Mouse (Mus musculus): Measurements from ENCODE around the gene Hs6st1. TPM values are rescaled to one million over a fixed set of nuclear protein-coding genes. Genes with fewer than 3 reads are reported as not detected.

Gene Hs6st1
- polyA plus RNA-seq, 1 experiment from 2014 or later = 4.8 TPM

- peak; percentile 34; the same call in 1 of the 2 replicates for ATAC-seq (ENCODE audit: insufficient read depth, low FRiP score)
- no peaks in the 10 kb centered on the region for H3K36me3 ChIP-seq (ENCODE audit: control insufficient read depth, insufficient read depth, low read length)
- peak overlapping the region; percentile 89 for H3K9ac ChIP-seq (ENCODE audit: low read length)
- H3K4me2 ChIP-seq (ENCODE audit: low read depth, low read length) = peak overlapping the region; percentile 95
- H3K4me1 ChIP-seq (ENCODE audit: control insufficient read depth, insufficient read depth, low read length) = peaks cover 51% of the 10 kb centered on the region
- peak overlapping the region; percentile 88 for H3K27ac ChIP-seq (ENCODE audit: low read length)
- no peaks in the 10 kb centered on the region for H3K27me3 ChIP-seq (ENCODE audit: control insufficient read depth, insufficient read depth, low read length)
- 2% methylated on average over 13 of the region's 13 CpGs for WGBS
- H3K9me3 ChIP-seq (replicated peaks; ENCODE audit: control insufficient read depth, low read length) = no peaks in the 10 kb centered on the region
- H3K4me3 ChIP-seq (replicated peaks; ENCODE audit: low read length) = peak overlapping the region; percentile 80
These were observed 1.1 kb downstream of the Hs6st1 start for GRCm38 (mm10) chr1:36069291-36069771.

GRCm38 (mm10) chr1:36070190-36070589 is 2.0 kb downstream of the Hs6st1 start:
- H3K4me2 ChIP-seq (ENCODE audit: low read depth, low read length) = peak overlapping the region; percentile 95
- H3K27ac ChIP-seq (ENCODE audit: low read length) = peak overlapping the region; percentile 88
- WGBS = 52% methylated on average over 6 of the region's 6 CpGs
- peak overlapping the region; percentile 89 for H3K9ac ChIP-seq (ENCODE audit: low read length)
- H3K27me3 ChIP-seq (ENCODE audit: control insufficient read depth, insufficient read depth, low read length) = no peaks in the 10 kb centered on the region
- no peak for ATAC-seq (ENCODE audit: insufficient read depth, low FRiP score)
- no peaks in the 10 kb centered on the region for H3K9me3 ChIP-seq (replicated peaks; ENCODE audit: control insufficient read depth, low read length)
- peaks cover 52% of the 10 kb centered on the region for H3K4me1 ChIP-seq (ENCODE audit: control insufficient read depth, insufficient read depth, low read length)
- peak overlapping the region; percentile 80 for H3K4me3 ChIP-seq (replicated peaks; ENCODE audit: low read length)
- no peaks in the 10 kb centered on the region for H3K36me3 ChIP-seq (ENCODE audit: control insufficient read depth, insufficient read depth, low read length)

- H3K4me1 ChIP-seq (ENCODE audit: control insufficient read depth, insufficient read depth, low read length) = peaks cover 54% of the 10 kb centered on the region
- peak overlapping the region; percentile 95 for H3K4me2 ChIP-seq (ENCODE audit: low read depth, low read length)
These were observed 2.5 kb downstream of the Hs6st1 start for GRCm38 (mm10) chr1:36070740-36071139.

GRCm38 (mm10) chr1:36071176-36071575 is 3.0 kb downstream of the Hs6st1 start:
- H3K36me3 ChIP-seq (ENCODE audit: control insufficient read depth, insufficient read depth, low read length) = no peaks in the 10 kb centered on the region
- H3K9me3 ChIP-seq (replicated peaks; ENCODE audit: control insufficient read depth, low read length) = no peaks in the 10 kb centered on the region
- peaks cover 58% of the 10 kb centered on the region for H3K4me1 ChIP-seq (ENCODE audit: control insufficient read depth, insufficient read depth, low read length)
- 44% methylated on average over 7 of the region's 7 CpGs for WGBS
- peak overlapping the region; percentile 80 for H3K4me3 ChIP-seq (replicated peaks; ENCODE audit: low read length)
- peak overlapping the region; percentile 95 for H3K4me2 ChIP-seq (ENCODE audit: low read depth, low read length)
- no peak overlapping the region for H3K9ac ChIP-seq (ENCODE audit: low read length)
- no peak for ATAC-seq (ENCODE audit: insufficient read depth, low FRiP score)
- H3K27ac ChIP-seq (ENCODE audit: low read length) = no peak overlapping the region
- no peaks in the 10 kb centered on the region for H3K27me3 ChIP-seq (ENCODE audit: control insufficient read depth, insufficient read depth, low read length)

More at GRCm38 (mm10) chr1:36070740-36071139, 2.5 kb downstream of the Hs6st1 start:
- Histone ChIP-seq H3K27ac (ENCODE audit: low read length) (peak overlapping the region; percentile 88; the same call in 1 of the 2 replicates), H3K9me3 (replicated peaks; ENCODE audit: control insufficient read depth, low read length) (no peaks in the 10 kb centered on the region), H3K36me3 (ENCODE audit: control insufficient read depth, insufficient read depth, low read length) (no peaks in the 10 kb centered on the region), H3K4me3 (replicated peaks; ENCODE audit: low read length) (peak overlapping the region; percentile 80), H3K9ac (ENCODE audit: low read length) (peak overlapping the region; percentile 89), H3K27me3 (ENCODE audit: control insufficient read depth, insufficient read depth, low read length) (no peaks in the 10 kb centered on the region)
- no peak for ATAC-seq (ENCODE audit: insufficient read depth, low FRiP score)
- WGBS = 49% methylated on average over 3 of the region's 3 CpGs

- Histone ChIP-seq H3K9ac (ENCODE audit: low read length) (no peak overlapping the region), H3K4me2 (ENCODE audit: low read depth, low read length) (peak overlapping the region; percentile 95), H3K4me3 (replicated peaks; ENCODE audit: low read length) (peak overlapping the region; percentile 80), H3K9me3 (replicated peaks; ENCODE audit: control insufficient read depth, low read length) (no peaks in the 10 kb centered on the region), H3K4me1 (ENCODE audit: control insufficient read depth, insufficient read depth, low read length) (peaks cover 60% of the 10 kb centered on the region), H3K27me3 (ENCODE audit: control insufficient read depth, insufficient read depth, low read length) (no peaks in the 10 kb centered on the region), H3K36me3 (ENCODE audit: control insufficient read depth, insufficient read depth, low read length) (no peaks in the 10 kb centered on the region), H3K27ac (ENCODE audit: low read length) (no peak overlapping the region)
- no peak for ATAC-seq (ENCODE audit: insufficient read depth, low FRiP score)
- 96% methylated on average over 3 of the region's 3 CpGs for WGBS
These were observed 3.4 kb downstream of the Hs6st1 start for GRCm38 (mm10) chr1:36071611-36072010.

- Histone ChIP-seq H3K27me3 (ENCODE audit: control insufficient read depth, insufficient read depth, low read length) (no peaks in the 10 kb centered on the region), H3K9me3 (replicated peaks; ENCODE audit: control insufficient read depth, low read length) (no peaks in the 10 kb centered on the region), H3K27ac (ENCODE audit: low read length) (no peak overlapping the region), H3K4me3 (replicated peaks; ENCODE audit: low read length) (0 out of 2 replicates have a peak overlapping the region, but pooled peaks have one; percentile 5), H3K36me3 (ENCODE audit: control insufficient read depth, insufficient read depth, low read length) (no peaks in the 10 kb centered on the region), H3K4me1 (ENCODE audit: control insufficient read depth, insufficient read depth, low read length) (peaks cover 62% of the 10 kb centered on the region), H3K4me2 (ENCODE audit: low read depth, low read length) (peak overlapping the region; percentile 30; the same call in 1 of the 2 replicates), H3K9ac (ENCODE audit: low read length) (0 out of 2 replicates have a peak overlapping the region, but pooled peaks have one; percentile 16)
- WGBS = 60% methylated on average over 11 of the region's 11 CpGs
- no peak for ATAC-seq (ENCODE audit: insufficient read depth, low FRiP score)
These were observed 4.7 kb downstream of the Hs6st1 start for GRCm38 (mm10) chr1:36072588-36073556.

GRCm38 (mm10) chr1:36073566-36073965 is 5.4 kb downstream of the Hs6st1 start:
- H3K9ac ChIP-seq (ENCODE audit: low read length) = no peak overlapping the region
- no peaks in the 10 kb centered on the region for H3K36me3 ChIP-seq (ENCODE audit: control insufficient read depth, insufficient read depth, low read length)
- H3K4me3 ChIP-seq (replicated peaks; ENCODE audit: low read length) = no peak overlapping the region
- H3K27me3 ChIP-seq (ENCODE audit: control insufficient read depth, insufficient read depth, low read length) = no peaks in the 10 kb centered on the region
- no peaks in the 10 kb centered on the region for H3K9me3 ChIP-seq (replicated peaks; ENCODE audit: control insufficient read depth, low read length)
- peaks cover 66% of the 10 kb centered on the region for H3K4me1 ChIP-seq (ENCODE audit: control insufficient read depth, insufficient read depth, low read length)
- H3K4me2 ChIP-seq (ENCODE audit: low read depth, low read length) = no peak overlapping the region
- 83% methylated on average over 8 of the region's 8 CpGs for WGBS
- no peak for ATAC-seq (ENCODE audit: insufficient read depth, low FRiP score)
- H3K27ac ChIP-seq (ENCODE audit: low read length) = no peak overlapping the region

GRCm38 (mm10) chr1:36074197-36074596 is 6.0 kb downstream of the Hs6st1 start:
- H3K27ac ChIP-seq (ENCODE audit: low read length) = 0 out of 2 replicates have a peak overlapping the region, but pooled peaks have one; percentile 25
- peaks cover 70% of the 10 kb centered on the region for H3K4me1 ChIP-seq (ENCODE audit: control insufficient read depth, insufficient read depth, low read length)
- H3K9ac ChIP-seq (ENCODE audit: low read length) = no peak overlapping the region
- H3K36me3 ChIP-seq (ENCODE audit: control insufficient read depth, insufficient read depth, low read length) = no peaks in the 10 kb centered on the region
- no peak overlapping the region for H3K4me3 ChIP-seq (replicated peaks; ENCODE audit: low read length)
- H3K27me3 ChIP-seq (ENCODE audit: control insufficient read depth, insufficient read depth, low read length) = no peaks in the 10 kb centered on the region
- H3K4me2 ChIP-seq (ENCODE audit: low read depth, low read length) = no peak overlapping the region
- no peaks in the 10 kb centered on the region for H3K9me3 ChIP-seq (replicated peaks; ENCODE audit: control insufficient read depth, low read length)
- no peak for ATAC-seq (ENCODE audit: insufficient read depth, low FRiP score)
- 93% methylated on average over 5 of the region's 5 CpGs for WGBS

- Histone ChIP-seq H3K36me3 (ENCODE audit: control insufficient read depth, insufficient read depth, low read length) (no peaks in the 10 kb centered on the region), H3K27ac (ENCODE audit: low read length) (0 out of 2 replicates have a peak overlapping the region, but pooled peaks have one; percentile 25), H3K4me3 (replicated peaks; ENCODE audit: low read length) (no peak overlapping the region), H3K9ac (ENCODE audit: low read length) (no peak overlapping the region), H3K9me3 (replicated peaks; ENCODE audit: control insufficient read depth, low read length) (no peaks in the 10 kb centered on the region), H3K4me2 (ENCODE audit: low read depth, low read length) (no peak overlapping the region), H3K27me3 (ENCODE audit: control insufficient read depth, insufficient read depth, low read length) (no peaks in the 10 kb centered on the region), H3K4me1 (ENCODE audit: control insufficient read depth, insufficient read depth, low read length) (peaks cover 71% of the 10 kb centered on the region)
- WGBS = 69% methylated on average over 7 of the region's 7 CpGs
- no peak for ATAC-seq (ENCODE audit: insufficient read depth, low FRiP score)
These were observed 6.8 kb downstream of the Hs6st1 start for GRCm38 (mm10) chr1:36074968-36075367.

Measured in stomach, embryonic 16.5 days (tissue).